8 mouse cellular contexts compared by ENCODE assay signal in genomic region chr9:62373222-62374123, GRCm38 (mm10). TPM values are rescaled to one million over a fixed set of nuclear protein-coding genes. Genes with fewer than 3 reads are reported as not detected.
DNase-seq lines count a peak whose midpoint lies in the region; ATAC-seq and TF ChIP-seq lines count a peak whose summit lies in the region.

No protein-coding gene starts in this region.

- H3K36me3 ChIP-seq in embryonic facial prominence, embryonic 12.5 days: peaks cover 61% of the 10 kb centered on the region
- peaks cover 16% of the 10 kb centered on the region for H3K36me3 ChIP-seq in hindbrain, embryonic 16.5 days (ENCODE audit: control insufficient read depth, insufficient read depth, low read length)
- H3K36me3 ChIP-seq in liver, embryonic 11.5 days (ENCODE audit: control insufficient read depth, insufficient read depth, low read length): peaks cover 36% of the 10 kb centered on the region

- 67% methylated on average over 18 of the region's 18 CpGs for WGBS in embryonic facial prominence, embryonic 12.5 days
- WGBS in hindbrain, embryonic 16.5 days: 60% methylated on average over 18 of the region's 18 CpGs
- WGBS in liver, embryonic 11.5 days: 54% methylated on average over 18 of the region's 18 CpGs

- H3K9me3 ChIP-seq in embryonic facial prominence, embryonic 12.5 days: no peaks in the 10 kb centered on the region
- H3K9me3 ChIP-seq in hindbrain, embryonic 16.5 days (ENCODE audit: control insufficient read depth, low read length): no peaks in the 10 kb centered on the region
- H3K9me3 ChIP-seq in liver, embryonic 11.5 days (ENCODE audit: control insufficient read depth, low read length): no peaks in the 10 kb centered on the region

- H3K4me2 ChIP-seq in embryonic facial prominence, embryonic 12.5 days (replicated peaks): no peak overlapping the region
- H3K4me2 ChIP-seq in hindbrain, embryonic 16.5 days (ENCODE audit: low read length): no peak overlapping the region
- no peak overlapping the region for H3K4me2 ChIP-seq in liver, embryonic 11.5 days

- H3K4me1 ChIP-seq in embryonic facial prominence, embryonic 12.5 days: peaks cover 15% of the 10 kb centered on the region; the same call in 1 of the 2 replicates
- H3K4me1 ChIP-seq in hindbrain, embryonic 16.5 days (ENCODE audit: control insufficient read depth, insufficient read depth, low read depth, low read length): peaks cover under 1% of the 10 kb centered on the region; the same call in 1 of the 2 replicates
- H3K4me1 ChIP-seq in liver, embryonic 11.5 days (replicated peaks; ENCODE audit: control insufficient read depth, insufficient read depth, low read length): peaks cover 61% of the 10 kb centered on the region

- ATAC-seq in embryonic facial prominence, embryonic 12.5 days (ENCODE audit: insufficient number of reproducible peaks, insufficient read depth, low FRiP score, low TSS enrichment): 0 out of 2 replicates have a peak, but pooled peaks have one; percentile 30
- ATAC-seq in hindbrain, embryonic 16.5 days: peak; percentile 14; the same call in 1 of the 2 replicates
- ATAC-seq in liver, embryonic 11.5 days (replicated peaks; ENCODE audit: low FRiP score): peak; percentile 46; the same call in 1 of the 2 replicates
- peak; percentile 39; the same call in 1 of the 2 replicates for ATAC-seq in neutrophil, adult 5-6 weeks (ENCODE audit: extremely low read depth, insufficient number of reproducible peaks, low FRiP score, poor library complexity, severe bottlenecking)

- H3K4me3 ChIP-seq in layer of hippocampus, adult 2 months: no peak overlapping the region
- no peak overlapping the region for H3K4me3 ChIP-seq in embryonic facial prominence, embryonic 12.5 days
- H3K4me3 ChIP-seq in hindbrain, embryonic 16.5 days (ENCODE audit: low read length): no peak overlapping the region
- no peak overlapping the region for H3K4me3 ChIP-seq in liver, embryonic 11.5 days (ENCODE audit: low read depth, low read length)

- H3K9ac ChIP-seq in embryonic facial prominence, embryonic 12.5 days: no peak overlapping the region
- no peak overlapping the region for H3K9ac ChIP-seq in hindbrain, embryonic 16.5 days (ENCODE audit: low read depth, low read length)
- no peak overlapping the region for H3K9ac ChIP-seq in liver, embryonic 11.5 days (ENCODE audit: low read depth, low read length)

- peak in 1 of 2 experiments; percentile 75 for DNase-seq in layer of hippocampus, adult 2 months (ENCODE audit: low spot score in 2 of 2)
- DNase-seq in layer of hippocampus, adult 9-10 months (ENCODE audit: low spot score): no peak
- DNase-seq in ZHBTc4 (ENCODE audit: low read depth, low spot score): peak; percentile 72
- no peak for DNase-seq in liver, embryonic 11.5 days (ENCODE audit: low spot score)
- peak; percentile 33 for DNase-seq in urinary bladder, postnatal 10 days (ENCODE audit: low spot score)

- H3K27me3 ChIP-seq in embryonic facial prominence, embryonic 12.5 days: no peaks in the 10 kb centered on the region
- no peaks in the 10 kb centered on the region for H3K27me3 ChIP-seq in hindbrain, embryonic 16.5 days (replicated peaks; ENCODE audit: control insufficient read depth, insufficient read depth, low read length)
- no peaks in the 10 kb centered on the region for H3K27me3 ChIP-seq in liver, embryonic 11.5 days (replicated peaks; ENCODE audit: control insufficient read depth, insufficient read depth, low read length)

- peak overlapping the region; percentile 50 for H3K27ac ChIP-seq in layer of hippocampus, adult 2 months
- no peak overlapping the region for H3K27ac ChIP-seq in embryonic facial prominence, embryonic 12.5 days
- H3K27ac ChIP-seq in hindbrain, embryonic 16.5 days (ENCODE audit: low read depth, low read length): no peak overlapping the region
- no peak overlapping the region for H3K27ac ChIP-seq in liver, embryonic 11.5 days (ENCODE audit: low read depth, low read length)

- TF ChIP-seq CTCF in layer of hippocampus, adult 2 months (conservative IDR thresholded peaks at IDR 0.05): peak; percentile 97

RNA-seq across cellular contexts. Expression of gene Anp32a, which starts 32.4 kb away (rescaled TPM):
- 100 to 1,000 TPM; 350 to 351 TPM for total RNA-seq in layer of hippocampus, adult 2 months (2021)
- 208 and 235 TPM in 2 replicates for polyA plus RNA-seq in embryonic facial prominence, embryonic 12.5 days (2016; fragmentation: Nextera tagmentation; extraction: Ambion mirVana)
- 115 and 156 TPM in 2 replicates for polyA plus RNA-seq in hindbrain, embryonic 16.5 days (2015; fragmentation: Nextera tagmentation; extraction: Ambion mirVana)
- 107 and 112 TPM in 2 replicates for polyA plus RNA-seq in liver, embryonic 11.5 days (2014; fragmentation: Nextera tagmentation; extraction: Ambion mirVana)
- total RNA-seq in neutrophil, adult 5-6 weeks (2017): 571 and 598 TPM in 2 replicates

Comparison
In these comparisons a context has a peak if more than half of its experiments do, and no peak if none do; other contexts are left out.
1. DNase-seq: peak in ZHBTc4 (single experiment) and urinary bladder, postnatal 10 days (single experiment); none in layer of hippocampus, adult 9-10 months (single experiment) and liver, embryonic 11.5 days (single experiment).
2. Peak in every context shown above with its lines, with median percentiles within 50 percentile points of each other: ATAC-seq.